Mouse (Mus musculus) hindbrain, embryonic 11.5 days (tissue): ENCODE data around the gene Ing2. TPM values are rescaled to one million over a fixed set of nuclear protein-coding genes. Genes with fewer than 3 reads are reported as not detected.

Experiments
- ATAC-seq: fragments of 200-750 bp; cut with Nextera tagmentation; 2 replicates; pipeline ENCODE4 v1.8.0; 2017; ENCODE audit warnings: mild to moderate bottlenecking, moderate TSS enrichment, moderate library complexity; ENCODE audit not compliant: low FRiP score
- DNase-seq: peaks from one replicate; pipeline ENCODE4 v3.0.0-alpha.2; 2015; ENCODE audit warnings: low spot score
- H3K27ac ChIP-seq: fragments of 300-500 bp; sonication (generic); 2 replicates; pipeline ENCODE4 v1.5.1; 2014; ENCODE audit warnings: mild to moderate bottlenecking, low read depth, low read length
- H3K27me3 ChIP-seq: fragments of 300-500 bp; sonication (generic); 2 replicates; pipeline ENCODE4 v1.6.1; 2014; ENCODE audit warnings: mild to moderate bottlenecking, low read length, moderate library complexity, mixed read lengths; ENCODE audit not compliant: control insufficient read depth, insufficient read depth
- H3K36me3 ChIP-seq: fragments of 300-500 bp; sonication (generic); 2 replicates; pipeline ENCODE4 v1.6.1; 2014; ENCODE audit warnings: mild to moderate bottlenecking, low read length, moderate library complexity, mixed read lengths; ENCODE audit not compliant: control insufficient read depth, insufficient read depth
- H3K4me1 ChIP-seq: fragments of 300-500 bp; sonication (generic); replicated peaks from 2 replicates; pipeline ENCODE4 v1.6.1; 2014; ENCODE audit warnings: low read length, mixed read lengths; ENCODE audit not compliant: control insufficient read depth, insufficient read depth
- H3K4me2 ChIP-seq: fragments of 300-500 bp; sonication (generic); replicated peaks from 2 replicates; pipeline ENCODE4 v1.6.1; 2014; ENCODE audit warnings: mild to moderate bottlenecking, low read depth, low read length
- H3K4me3 ChIP-seq: fragments of 300-500 bp; sonication (generic); 2 replicates; pipeline ENCODE4 v1.5.1; 2014; ENCODE audit warnings: low read depth, low read length
- H3K9ac ChIP-seq: fragments of 300-500 bp; sonication (generic); 2 replicates; pipeline ENCODE4 v1.6.1; 2014; ENCODE audit warnings: low read depth, low read length
- H3K9me3 ChIP-seq: fragments of 300-500 bp; sonication (generic); 2 replicates; pipeline ENCODE4 v1.6.1; 2016; ENCODE audit warnings: low read length; ENCODE audit not compliant: control insufficient read depth
- WGBS: fragments of 180-500 bp; shearing (Covaris S2); extraction: QIAGEN DNeasy Blood & Tissue Kit; methylation state at CpG from one replicate; pipeline ENCODE4 v1.1.7; 2014; 5-methylcytosine and 5-hydroxymethylcytosine counted together
- polyA plus RNA-seq: library from polyadenylated mRNA; unstranded; fragments of >200 nt; fragmentation: Nextera tagmentation; extraction: Ambion mirVana; gene quantifications from 2 replicates; pipeline ENCODE4 v1.2.1, GENCODE M21; 2014

The Ing2 gene
- polyA plus RNA-seq, 1 experiment from 2014 or later, result 13.3 TPM

- Histone ChIP-seq H3K36me3 (no peaks in the 10 kb centered on the region), H3K4me2 (no peak overlapping the region), H3K27me3 (no peaks in the 10 kb centered on the region), H3K9me3 (no peaks in the 10 kb centered on the region), H3K4me3 (no peak overlapping the region), H3K9ac (no peak overlapping the region), H3K4me1 (no peaks in the 10 kb centered on the region), H3K27ac (no peak overlapping the region)
- DNase-seq (no peak), ATAC-seq (no peak)
- WGBS, result 94% methylated on average over 9 of the region's 9 CpGs
These were observed 8.6 kb upstream of the Ing2 start for GRCm38 (mm10) chr8:47683994-47684393.

DNA sequence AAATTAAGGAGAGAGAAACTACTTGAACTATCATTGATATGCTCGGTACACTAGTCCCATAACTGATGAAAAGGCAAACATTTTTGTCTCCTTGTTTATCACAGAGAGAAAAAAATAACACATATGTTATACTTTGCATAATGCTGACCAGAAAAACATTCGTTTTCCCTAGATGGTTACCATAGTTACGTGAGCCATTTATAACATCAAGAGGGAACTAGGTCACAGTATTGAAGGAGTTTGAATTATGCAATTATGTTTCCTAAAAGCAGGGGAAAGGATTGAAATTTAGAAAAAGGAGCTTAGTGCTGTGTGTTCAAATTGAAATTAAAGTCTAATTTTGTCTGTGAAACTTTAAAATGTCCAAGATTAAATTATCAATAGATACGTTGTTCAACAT, 5.0 kb upstream of the Ing2 start:
- Histone ChIP-seq H3K4me2 (no peak overlapping the region), H3K36me3 (no peaks in the 10 kb centered on the region), H3K9me3 (no peaks in the 10 kb centered on the region), H3K4me1 (no peaks in the 10 kb centered on the region), H3K27ac (no peak overlapping the region), H3K27me3 (no peaks in the 10 kb centered on the region), H3K9ac (no peak overlapping the region), H3K4me3 (no peak overlapping the region)
- no peak for DNase-seq
- no peak for ATAC-seq
- 88% methylated on average over 4 of the region's 4 CpGs for WGBS

GRCm38 (mm10) chr8:47679603-47680002, 4.2 kb upstream of the Ing2 start:
- no peaks in the 10 kb centered on the region for H3K4me1 ChIP-seq
- H3K27me3 ChIP-seq, result no peaks in the 10 kb centered on the region
- no peaks in the 10 kb centered on the region for H3K9me3 ChIP-seq
- DNase-seq, result no peak
- H3K4me3 ChIP-seq, result no peak overlapping the region
- H3K36me3 ChIP-seq, result no peaks in the 10 kb centered on the region
- no peak overlapping the region for H3K9ac ChIP-seq
- no peak for ATAC-seq
- no peak overlapping the region for H3K4me2 ChIP-seq
- 80% methylated on average over 1 of the region's 1 CpGs for WGBS
- H3K27ac ChIP-seq, result no peak overlapping the region

GRCm38 (mm10) chr8:47676631-47677030, 1.3 kb upstream of the Ing2 start:
- Histone ChIP-seq H3K4me1 (no peaks in the 10 kb centered on the region), H3K27ac (no peak overlapping the region), H3K36me3 (no peaks in the 10 kb centered on the region), H3K4me2 (peak overlapping the region; percentile 47; the same call in 1 of the 2 replicates), H3K9ac (no peak overlapping the region), H3K27me3 (no peaks in the 10 kb centered on the region), H3K4me3 (peak overlapping the region; percentile 92), H3K9me3 (no peaks in the 10 kb centered on the region)
- 50% methylated on average over 2 of the region's 2 CpGs for WGBS
- DNase-seq (no peak), ATAC-seq (no peak)

- WGBS, result 2% methylated on average over 15 of the region's 15 CpGs
- Histone ChIP-seq H3K36me3 (no peaks in the 10 kb centered on the region), H3K4me1 (no peaks in the 10 kb centered on the region), H3K27me3 (no peaks in the 10 kb centered on the region), H3K27ac (no peak overlapping the region; the same call in 1 of the 2 replicates), H3K9me3 (no peaks in the 10 kb centered on the region), H3K9ac (peak overlapping the region; percentile 90), H3K4me3 (peak overlapping the region; percentile 92), H3K4me2 (peak overlapping the region; percentile 47)
- DNase-seq (peak; percentile 42), ATAC-seq (no peak)
These were observed 868 bp upstream of the Ing2 start for GRCm38 (mm10) chr8:47676224-47676623.

DNA sequence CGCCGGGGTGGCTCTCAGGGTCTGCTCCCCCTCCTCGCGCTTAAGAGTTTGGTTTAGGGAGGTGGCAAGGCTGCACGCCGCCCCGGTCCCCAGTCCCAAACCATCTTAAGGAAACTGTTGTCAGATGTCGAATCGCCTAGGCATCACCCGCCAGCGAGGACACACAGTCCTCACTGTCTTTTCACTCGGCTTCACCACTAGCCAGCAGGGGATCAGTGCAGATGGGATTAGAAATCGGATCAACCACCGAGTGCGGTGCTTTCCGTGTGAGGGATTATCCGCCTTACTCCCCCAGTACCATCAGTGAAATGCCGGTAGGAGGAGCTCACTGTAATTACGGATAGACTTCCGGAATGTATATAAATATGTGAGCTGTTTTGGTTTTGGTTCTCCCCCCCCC, 430 bp upstream of the Ing2 start:
- no peaks in the 10 kb centered on the region for H3K36me3 ChIP-seq
- DNase-seq (peak; percentile 75), ATAC-seq (no peak; the same call in 1 of the 2 replicates)
- peak overlapping the region; percentile 95 for H3K27ac ChIP-seq
- no peaks in the 10 kb centered on the region for H3K27me3 ChIP-seq
- H3K4me3 ChIP-seq, result peak overlapping the region; percentile 92
- H3K4me1 ChIP-seq, result no peaks in the 10 kb centered on the region
- H3K9ac ChIP-seq, result peak overlapping the region; percentile 90
- under 1% methylated on average over 20 of the region's 20 CpGs for WGBS
- H3K9me3 ChIP-seq, result no peaks in the 10 kb centered on the region
- H3K4me2 ChIP-seq, result peak overlapping the region; percentile 47

DNA sequence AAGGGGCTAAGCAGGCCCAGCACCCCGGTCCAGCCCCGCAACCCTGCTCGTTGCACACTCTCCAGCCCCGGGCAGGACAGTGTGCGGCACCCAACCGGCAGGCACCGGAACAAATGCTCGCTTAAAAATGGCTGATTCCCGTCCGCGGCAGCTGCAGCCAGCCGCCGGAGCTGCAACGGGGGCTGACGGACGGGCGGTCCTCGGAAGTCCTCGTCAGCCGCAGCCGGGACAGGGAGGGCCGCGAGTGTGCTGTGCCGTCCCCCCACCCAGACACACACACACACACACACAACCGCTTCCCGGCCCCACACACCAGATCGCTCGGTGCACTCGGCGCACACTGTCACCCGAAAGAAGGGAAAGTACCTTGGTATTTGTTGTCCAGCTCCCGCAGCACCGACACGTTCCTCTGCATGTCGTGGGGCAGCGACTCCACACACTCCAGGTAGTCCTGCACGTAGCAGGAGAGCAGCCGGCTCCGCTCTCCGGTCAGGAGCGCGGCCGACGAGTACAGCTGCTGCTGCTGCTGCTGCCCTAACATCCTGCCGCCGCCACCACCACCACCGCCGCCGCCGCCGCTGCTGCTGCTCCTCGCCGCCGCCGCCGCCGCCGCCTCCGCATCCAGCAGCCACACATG, 1.1 kb downstream of the Ing2 start:
- Histone ChIP-seq H3K27me3 (no peaks in the 10 kb centered on the region), H3K9me3 (no peaks in the 10 kb centered on the region), H3K36me3 (no peaks in the 10 kb centered on the region), H3K4me1 (no peaks in the 10 kb centered on the region), H3K9ac (peak overlapping the region; percentile 79), H3K27ac (peak overlapping the region; percentile 95), H3K4me2 (peak overlapping the region; percentile 71), H3K4me3 (peak overlapping the region; percentile 92)
- DNase-seq, result peak; percentile 63
- peak; percentile 63 for ATAC-seq
- WGBS, result under 1% methylated on average over 55 of the region's 59 CpGs

GRCm38 (mm10) chr8:47673317-47674139, 1.8 kb downstream of the Ing2 start:
- no peaks in the 10 kb centered on the region for H3K9me3 ChIP-seq
- no peaks in the 10 kb centered on the region for H3K36me3 ChIP-seq
- under 1% methylated on average over 44 of the region's 53 CpGs for whole genome bisulfite sequencing
- ATAC-seq, result peak; percentile 77
- no peaks in the 10 kb centered on the region for H3K27me3 ChIP-seq
- H3K4me2 ChIP-seq, result peak overlapping the region; percentile 71
- peak overlapping the region; percentile 79 for H3K9ac ChIP-seq
- DNase-seq, result peak; percentile 93
- peak overlapping the region; percentile 92 for H3K4me3 ChIP-seq
- H3K4me1 ChIP-seq, result no peaks in the 10 kb centered on the region
- peak overlapping the region; percentile 95 for H3K27ac ChIP-seq
